Comparison of ENCODE assay signal across 7 mouse cellular contexts in genomic region chr17:21008382-21009331, GRCm38 (mm10). TPM values are rescaled to one million over a fixed set of nuclear protein-coding genes. Genes with fewer than 3 reads are reported as not detected.
A peak's percentile ranks its signal among the peaks of the same experiment; 100 is the strongest.
DNase-seq lines count a peak whose midpoint lies in the region; ATAC-seq and TF ChIP-seq lines count a peak whose summit lies in the region.

Gene Zfp160 (plus strand): TSS chr17:21008903.

- peak; percentile 38 for TF ChIP-seq CTCF in intestine, postnatal 0 days (IDR thresholded peaks at IDR 0.05; ENCODE audit: low read depth)
- TF ChIP-seq CTCF in small intestine, adult 2 months (IDR thresholded peaks at IDR 0.05; ENCODE audit: extremely low read depth, insufficient read length, insufficient replicate concordance, low read depth, low read length): peak; percentile 22; the same call in 1 of the 2 replicates

- no peaks in the 10 kb centered on the region for H3K9me3 ChIP-seq in embryonic facial prominence, embryonic 10.5 days
- H3K9me3 ChIP-seq in intestine, postnatal 0 days (ENCODE audit: control insufficient read depth): no peaks in the 10 kb centered on the region
- no peaks in the 10 kb centered on the region for H3K9me3 ChIP-seq in midbrain, embryonic 12.5 days

- H3K27ac ChIP-seq in embryonic facial prominence, embryonic 10.5 days (replicated peaks): peak within 1 kb of the TSS; percentile 92
- peak within 1 kb of the TSS; percentile 92 for H3K27ac ChIP-seq in intestine, postnatal 0 days (ENCODE audit: low read depth, low read length)
- H3K27ac ChIP-seq in midbrain, embryonic 12.5 days (replicated peaks): peak within 1 kb of the TSS; percentile 92
- H3K27ac ChIP-seq in small intestine, adult 2 months (ENCODE audit: insufficient read depth, low read depth, low read length): peak within 1 kb of the TSS; percentile 65

- H3K36me3 ChIP-seq in embryonic facial prominence, embryonic 10.5 days (replicated peaks): peaks cover 23% of the 10 kb centered on the region
- peaks cover 11% of the 10 kb centered on the region for H3K36me3 ChIP-seq in intestine, postnatal 0 days (ENCODE audit: control insufficient read depth, insufficient read depth)
- peaks cover 19% of the 10 kb centered on the region for H3K36me3 ChIP-seq in midbrain, embryonic 12.5 days
- peaks cover 12% of the 10 kb centered on the region for H3K36me3 ChIP-seq in small intestine, adult 2 months (ENCODE audit: control insufficient read depth, insufficient read depth, low read length)

- DNase-seq in adrenal gland, postnatal 10 days: peak; percentile 90
- DNase-seq in embryonic facial prominence, embryonic 10.5 days (ENCODE audit: low spot score): peak; percentile 87
- peak; percentile 56 for DNase-seq in gonadal fat pad, adult 2 months (ENCODE audit: low read depth)
- peak; percentile 89 for DNase-seq in left cerebral cortex, postnatal 4 days

- peak; percentile 97 for ATAC-seq in intestine, postnatal 0 days
- peak; percentile 97 for ATAC-seq in midbrain, embryonic 12.5 days (ENCODE audit: low FRiP score, low read depth)

- no peaks in the 10 kb centered on the region for H3K27me3 ChIP-seq in embryonic facial prominence, embryonic 10.5 days (replicated peaks; ENCODE audit: low read depth, poor library complexity, severe bottlenecking)
- no peaks in the 10 kb centered on the region for H3K27me3 ChIP-seq in intestine, postnatal 0 days (replicated peaks; ENCODE audit: control insufficient read depth, insufficient read depth, low read length)
- H3K27me3 ChIP-seq in midbrain, embryonic 12.5 days: no peaks in the 10 kb centered on the region; the same call in 1 of the 2 replicates
- H3K27me3 ChIP-seq in small intestine, adult 2 months (ENCODE audit: control insufficient read depth, insufficient read depth, low read length): no peaks in the 10 kb centered on the region; the same call in 1 of the 2 replicates

- intact Hi-C loops in left cerebral cortex, postnatal 4 days (cut with DNase I): loop anchor here (5.0 kb wide), 1 partner anchor 36 kb away; no protein-coding TSS in a partner anchor

- H3K4me3 ChIP-seq in embryonic facial prominence, embryonic 10.5 days: peak within 1 kb of the TSS; percentile 91
- peak within 1 kb of the TSS; percentile 86 for H3K4me3 ChIP-seq in intestine, postnatal 0 days (ENCODE audit: low read depth, low read length)
- H3K4me3 ChIP-seq in midbrain, embryonic 12.5 days: peak within 1 kb of the TSS; percentile 78
- peak within 1 kb of the TSS; percentile 67 for H3K4me3 ChIP-seq in small intestine, adult 2 months (ENCODE audit: low read depth, low read length)

- H3K4me1 ChIP-seq in embryonic facial prominence, embryonic 10.5 days: peaks cover 10% of the 10 kb centered on the region
- H3K4me1 ChIP-seq in intestine, postnatal 0 days (replicated peaks; ENCODE audit: control insufficient read depth, insufficient read depth, low read length): peaks cover 4% of the 10 kb centered on the region; the same call in 1 of the 2 replicates
- H3K4me1 ChIP-seq in midbrain, embryonic 12.5 days: peaks cover 14% of the 10 kb centered on the region
- H3K4me1 ChIP-seq in small intestine, adult 2 months (ENCODE audit: control insufficient read depth, insufficient read depth, insufficient read length, low read length): peaks cover 4% of the 10 kb centered on the region; the same call in 1 of the 2 replicates

- WGBS in embryonic facial prominence, embryonic 10.5 days: 6% methylated on average over 36 of the region's 36 CpGs
- 3% methylated on average over 36 of the region's 36 CpGs for WGBS in intestine, postnatal 0 days
- WGBS in midbrain, embryonic 12.5 days: 5% methylated on average over 36 of the region's 36 CpGs
- WGBS in small intestine, adult 2 months: 3% methylated on average over 36 of the region's 36 CpGs

- peak within 1 kb of the TSS; percentile 77 for H3K4me2 ChIP-seq in intestine, postnatal 0 days (replicated peaks; ENCODE audit: low read depth)
- H3K4me2 ChIP-seq in midbrain, embryonic 12.5 days (replicated peaks): peak within 1 kb of the TSS; percentile 83

- peak within 1 kb of the TSS; percentile 78 for H3K9ac ChIP-seq in intestine, postnatal 0 days (ENCODE audit: low read depth, low read length)
- H3K9ac ChIP-seq in midbrain, embryonic 12.5 days (replicated peaks): peak within 1 kb of the TSS; percentile 87

- peak; percentile 73 for TF ChIP-seq POLR2A in small intestine, adult 2 months (IDR thresholded peaks at IDR 0.05; ENCODE audit: low read depth, low read length)

RNA-seq across cellular contexts. Expression of gene Zfp160, which starts in this region (rescaled TPM):
- 10 to 100 TPM; 13.7 to 22.3 TPM for total RNA-seq in adrenal gland, postnatal 10 days (2021)
- polyA plus RNA-seq in embryonic facial prominence, embryonic 10.5 days (2016; fragmentation: Nextera tagmentation; extraction: Ambion mirVana): 18.0 and 18.1 TPM in 2 replicates
- polyA plus RNA-seq in gonadal fat pad, adult 2 months (2012; rRNA removed): 4.7 and 5.4 TPM in 2 replicates
- 5.8 and 7.9 TPM in 2 replicates for polyA plus RNA-seq in intestine, postnatal 0 days (2015; fragmentation: Nextera tagmentation; extraction: Ambion mirVana)
- total RNA-seq in left cerebral cortex, postnatal 4 days (2021): 10 to 100 TPM; 29.4 to 30.8 TPM
- polyA plus RNA-seq in midbrain, embryonic 12.5 days (2016; fragmentation: Nextera tagmentation; extraction: Ambion mirVana): 19.0 and 21.3 TPM in 2 replicates
- 0.33 and 0.89 TPM in 2 replicates for polyA plus RNA-seq in small intestine, adult 2 months (2012; rRNA removed)

Comparison
In these comparisons a context has a peak if more than half of its experiments do, and no peak if none do; other contexts are left out.
1. Peak in every context shown above with its lines: DNase-seq, ATAC-seq, H3K4me3 ChIP-seq and H3K27ac ChIP-seq.